Mouse (Mus musculus): ENCODE data around the gene Lcn5. TPM values are rescaled to one million over a fixed set of nuclear protein-coding genes. Genes with fewer than 3 reads are reported as not detected.
A peak's percentile ranks its signal among the peaks of the same experiment; 100 is the strongest.
"Not testable (repeated sequence)": the region's sequence is repeated elsewhere in the genome, so short reads cannot be mapped to it uniquely, and the experiment has no call there.

Lcn5 gene
- polyA plus RNA-seq, 1 experiment: not detected

DNA sequence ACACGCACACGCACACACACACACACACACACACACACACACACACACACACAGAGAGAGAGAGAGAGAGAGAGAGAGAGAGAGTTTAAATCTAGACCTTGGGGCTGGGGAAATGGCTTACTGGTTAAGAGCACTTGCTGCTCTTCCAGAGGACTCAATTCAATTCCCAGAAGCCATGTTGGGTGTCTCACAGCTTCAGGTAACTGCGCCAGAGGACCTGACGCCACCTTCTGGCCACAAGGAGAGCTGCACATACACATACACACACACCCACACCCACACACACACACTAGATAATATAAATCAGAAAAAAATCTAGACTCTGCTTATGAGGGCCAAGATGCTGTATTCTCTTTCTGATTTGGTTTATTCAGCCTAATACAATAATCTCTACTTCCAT lies 29.2 kb downstream of the Lcn5 start:
- no peaks in the 10 kb centered on the region for H3K4me1 ChIP-seq (ENCODE audit: control insufficient read depth, insufficient read depth, low read length)
- 65% methylated on average over 4 of the region's 4 CpGs for WGBS
- H3K4me3 ChIP-seq (replicated peaks; ENCODE audit: control insufficient read depth, low read depth, low read length): no peak overlapping the region
- H3K27ac ChIP-seq (ENCODE audit: control insufficient read depth, insufficient read depth, low read depth, low read length, poor library complexity): no peak overlapping the region
- TF ChIP-seq CTCF (IDR thresholded peaks at IDR 0.05; ENCODE audit: control insufficient read depth, insufficient read depth, low read length): no peak
- TF ChIP-seq POLR2A (IDR thresholded peaks at IDR 0.05; ENCODE audit: borderline replicate concordance, control insufficient read depth, low read depth, low read length): no peak

- H3K27ac ChIP-seq (ENCODE audit: control insufficient read depth, insufficient read depth, low read depth, low read length, poor library complexity): no peak overlapping the region
- H3K4me1 ChIP-seq (ENCODE audit: control insufficient read depth, insufficient read depth, low read length): no peaks in the 10 kb centered on the region
- no peak for TF ChIP-seq POLR2A (IDR thresholded peaks at IDR 0.05; ENCODE audit: borderline replicate concordance, control insufficient read depth, low read depth, low read length)
- peak; percentile 52 for TF ChIP-seq CTCF (IDR thresholded peaks at IDR 0.05; ENCODE audit: control insufficient read depth, insufficient read depth, low read length)
- H3K4me3 ChIP-seq (replicated peaks; ENCODE audit: control insufficient read depth, low read depth, low read length): no peak overlapping the region
Observed at GRCm38 (mm10) chr2:25694605-25695004, 36.9 kb downstream of the Lcn5 start.

- 68% methylated on average over 4 of the region's 4 CpGs for WGBS
- no peak for TF ChIP-seq CTCF (IDR thresholded peaks at IDR 0.05; ENCODE audit: control insufficient read depth, insufficient read depth, low read length)
- no peak for TF ChIP-seq POLR2A (IDR thresholded peaks at IDR 0.05; ENCODE audit: borderline replicate concordance, control insufficient read depth, low read depth, low read length)
- no peaks in the 10 kb centered on the region for H3K4me1 ChIP-seq (ENCODE audit: control insufficient read depth, insufficient read depth, low read length)
- no peak overlapping the region for H3K4me3 ChIP-seq (replicated peaks; ENCODE audit: control insufficient read depth, low read depth, low read length)
- no peak overlapping the region for H3K27ac ChIP-seq (ENCODE audit: control insufficient read depth, insufficient read depth, low read depth, low read length, poor library complexity)
Observed at GRCm38 (mm10) chr2:25696951-25697350, 39.2 kb downstream of the Lcn5 start.

DNA sequence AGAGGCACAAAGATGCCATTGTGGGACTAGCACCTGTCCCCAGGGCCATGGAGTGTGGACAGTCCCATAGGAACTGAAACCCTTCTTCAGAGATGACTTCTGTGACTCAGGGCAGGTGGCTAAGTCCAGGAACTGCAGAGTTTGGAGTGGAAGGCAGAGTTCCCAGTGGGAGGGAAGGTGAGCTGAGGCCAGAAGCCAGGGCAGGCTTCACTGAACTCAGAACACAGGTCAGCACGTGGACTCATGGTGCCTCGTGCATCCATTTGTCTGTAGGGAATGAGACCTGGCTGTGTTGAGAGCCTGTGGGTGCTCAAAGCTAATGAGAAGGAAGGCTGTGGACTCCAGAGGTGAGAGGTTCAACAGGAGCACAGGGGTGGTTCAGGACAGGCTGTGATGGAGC lies 40.9 kb downstream of the Lcn5 start:
- TF ChIP-seq CTCF (IDR thresholded peaks at IDR 0.05; ENCODE audit: control insufficient read depth, insufficient read depth, low read length): no peak
- TF ChIP-seq POLR2A (IDR thresholded peaks at IDR 0.05; ENCODE audit: borderline replicate concordance, control insufficient read depth, low read depth, low read length): no peak
- Histone ChIP-seq H3K4me1 (ENCODE audit: control insufficient read depth, insufficient read depth, low read length) (no peaks in the 10 kb centered on the region), H3K4me3 (replicated peaks; ENCODE audit: control insufficient read depth, low read depth, low read length) (no peak overlapping the region), H3K27ac (ENCODE audit: control insufficient read depth, insufficient read depth, low read depth, low read length, poor library complexity) (no peak overlapping the region)
- WGBS: 78% methylated on average over 2 of the region's 2 CpGs

DNA sequence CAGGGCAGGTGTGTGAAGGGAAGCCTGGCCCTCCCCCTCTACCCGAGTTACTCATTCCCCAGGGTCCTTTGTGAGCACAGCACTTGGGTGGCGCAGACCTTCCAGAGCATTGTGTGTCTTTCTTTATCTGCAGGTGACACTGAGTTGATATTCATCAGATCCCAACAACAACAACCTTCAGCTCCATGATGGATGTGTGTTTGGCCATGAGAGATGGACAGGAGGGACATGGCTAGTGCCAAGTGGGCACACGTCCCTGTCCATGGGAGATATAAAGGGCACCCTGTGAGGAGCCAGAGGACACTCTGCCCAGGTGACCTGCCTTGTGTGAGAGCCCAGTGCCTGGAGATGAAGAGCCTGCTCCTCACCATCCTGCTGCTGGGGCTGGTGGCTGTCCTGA lies 42.0 kb downstream of the Lcn5 start, which contains the start of gene Obp2a:
Gene Obp2a (plus strand): TSS at position 301 of the 400 bp plus-strand sequence.
- H3K27ac ChIP-seq (ENCODE audit: control insufficient read depth, insufficient read depth, low read depth, low read length, poor library complexity); H3K4me1 ChIP-seq (ENCODE audit: control insufficient read depth, insufficient read depth, low read length); H3K4me3 ChIP-seq (replicated peaks; ENCODE audit: control insufficient read depth, low read depth, low read length): not testable (repeated sequence)
- 84% methylated on average over 3 of the region's 3 CpGs for WGBS

DNA sequence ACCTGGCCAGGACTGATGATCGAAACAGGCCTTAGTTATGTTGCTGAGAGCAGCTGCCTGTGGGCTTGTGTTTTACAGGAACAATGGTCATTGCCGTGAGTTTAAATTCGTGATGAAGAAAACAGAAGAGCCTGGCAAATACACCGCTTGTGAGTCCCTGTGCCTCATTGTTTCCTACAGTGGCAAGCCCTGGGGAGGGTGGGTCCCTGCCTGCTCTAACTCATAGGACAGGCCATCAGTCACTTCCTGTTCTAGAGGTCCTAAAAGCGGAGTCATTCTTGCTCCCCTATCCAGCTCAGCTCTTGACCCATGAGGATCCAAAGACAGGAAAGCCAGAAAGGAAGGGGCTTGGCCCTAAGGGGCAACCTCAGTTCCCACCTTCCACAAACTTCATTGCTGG lies 43.2 kb downstream of the Lcn5 start:
- H3K4me3 ChIP-seq (replicated peaks; ENCODE audit: control insufficient read depth, low read depth, low read length): no peak overlapping the region
- H3K27ac ChIP-seq (ENCODE audit: control insufficient read depth, insufficient read depth, low read depth, low read length, poor library complexity): no peak overlapping the region
- TF ChIP-seq POLR2A (IDR thresholded peaks at IDR 0.05; ENCODE audit: borderline replicate concordance, control insufficient read depth, low read depth, low read length) (no peak), CTCF (IDR thresholded peaks at IDR 0.05; ENCODE audit: control insufficient read depth, insufficient read depth, low read length) (no peak)
- WGBS: 50% methylated on average over 5 of the region's 5 CpGs
- H3K4me1 ChIP-seq (ENCODE audit: control insufficient read depth, insufficient read depth, low read length): no peaks in the 10 kb centered on the region

DNA sequence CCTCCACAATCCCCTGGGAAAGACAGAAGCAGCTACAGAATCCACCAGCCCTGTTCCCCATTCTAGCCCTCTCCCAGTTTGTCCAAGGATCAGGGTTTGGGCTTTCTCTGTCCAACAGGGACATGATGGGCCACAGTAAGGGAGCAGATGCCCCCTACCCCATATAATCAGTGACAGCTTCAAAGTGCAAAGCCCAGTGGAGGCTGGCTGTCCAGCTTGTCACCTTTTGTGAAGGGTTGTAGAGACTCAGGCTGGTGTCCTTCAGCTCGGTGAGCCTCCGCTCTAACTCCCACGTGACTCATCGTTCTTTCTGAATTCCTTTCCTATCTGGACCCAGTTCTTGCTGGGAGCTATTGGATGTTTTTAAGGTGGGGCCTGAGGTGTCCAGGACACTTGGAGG lies 46.0 kb downstream of the Lcn5 start:
- WGBS: 79% methylated on average over 4 of the region's 4 CpGs
- H3K4me3 ChIP-seq (replicated peaks; ENCODE audit: control insufficient read depth, low read depth, low read length): no peak overlapping the region
- TF ChIP-seq POLR2A (IDR thresholded peaks at IDR 0.05; ENCODE audit: borderline replicate concordance, control insufficient read depth, low read depth, low read length): no peak
- no peak for TF ChIP-seq CTCF (IDR thresholded peaks at IDR 0.05; ENCODE audit: control insufficient read depth, insufficient read depth, low read length)
- H3K4me1 ChIP-seq (ENCODE audit: control insufficient read depth, insufficient read depth, low read length): no peaks in the 10 kb centered on the region
- no peak overlapping the region for H3K27ac ChIP-seq (ENCODE audit: control insufficient read depth, insufficient read depth, low read depth, low read length, poor library complexity)

DNA sequence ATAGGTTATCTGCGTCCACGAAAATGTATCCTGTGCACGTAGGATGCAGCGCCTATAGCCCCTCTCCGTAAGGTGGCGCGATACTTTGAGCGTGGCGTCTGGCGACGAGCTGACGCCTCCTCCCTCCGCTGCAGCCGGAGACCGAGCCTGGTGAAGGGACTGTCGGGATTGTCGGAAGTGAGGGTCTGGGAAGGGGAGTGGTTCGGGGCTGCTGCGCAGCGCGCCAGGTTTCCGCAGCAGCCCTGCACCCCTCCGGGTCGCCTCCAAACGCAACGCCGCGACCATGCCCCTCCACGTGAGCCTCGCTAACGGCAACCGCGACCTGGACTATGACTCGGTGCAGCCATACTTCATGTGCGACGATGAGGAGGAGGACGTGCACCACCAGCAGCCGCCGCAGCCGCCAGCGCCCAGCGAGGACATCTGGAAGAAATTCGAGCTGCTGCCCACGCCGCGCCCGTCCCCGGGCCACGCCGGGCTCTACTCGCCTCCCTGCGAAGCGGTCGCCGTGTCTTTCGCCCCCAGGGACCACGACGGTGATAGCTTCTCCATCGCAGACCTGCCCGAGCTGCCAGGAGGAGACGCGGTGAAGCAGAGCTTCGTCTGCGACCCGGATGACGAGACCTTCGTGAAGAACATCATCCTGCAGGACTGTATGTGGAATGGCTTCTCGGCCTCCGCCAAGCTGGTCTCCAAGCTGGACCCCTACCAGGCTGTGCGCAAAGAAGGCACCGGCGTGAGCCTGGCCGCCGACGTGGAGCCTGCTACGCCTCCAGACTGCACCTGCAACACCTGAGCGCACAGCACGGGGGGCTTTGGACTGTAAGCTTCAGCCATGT lies 49.1 kb downstream of the Lcn5 start, which contains the start of gene Bmyc:
Gene Bmyc (plus strand): TSS at position 97 of the 839 bp plus-strand sequence.
- peak within 1 kb of the TSS; percentile 43 for H3K27ac ChIP-seq (ENCODE audit: control insufficient read depth, insufficient read depth, low read depth, low read length, poor library complexity)
- H3K4me3 ChIP-seq (replicated peaks; ENCODE audit: control insufficient read depth, low read depth, low read length): peak within 1 kb of the TSS; percentile 71
- TF ChIP-seq CTCF (IDR thresholded peaks at IDR 0.05; ENCODE audit: control insufficient read depth, insufficient read depth, low read length): peak; percentile 59
- TF ChIP-seq POLR2A (IDR thresholded peaks at IDR 0.05; ENCODE audit: borderline replicate concordance, control insufficient read depth, low read depth, low read length): peak; percentile 47; the same call in 1 of the 2 replicates
- no peaks in the 10 kb centered on the region for H3K4me1 ChIP-seq (ENCODE audit: control insufficient read depth, insufficient read depth, low read length)
- under 1% methylated on average over 78 of the region's 78 CpGs for WGBS

Measured in bone marrow, adult 2 months (tissue).